Mouse (Mus musculus) hindbrain, embryonic 15.5 days (tissue): ENCODE results near the gene Dnaja3. TPM values are rescaled to one million over a fixed set of nuclear protein-coding genes. Genes with fewer than 3 reads are reported as not detected.

Experiments used
- ATAC-seq: fragments of 200-750 bp; cut with Nextera tagmentation; 2 replicates; pipeline ENCODE4 v1.8.0; 2017; ENCODE audit warnings: low read depth, moderate number of reproducible peaks, moderate TSS enrichment; ENCODE audit not compliant: low FRiP score
- H3K27ac ChIP-seq: fragments of 300-500 bp; sonication (generic); replicated peaks from 2 replicates; pipeline ENCODE4 v1.5.1; 2015; ENCODE audit warnings: mild to moderate bottlenecking, inconsistent platforms
- H3K27me3 ChIP-seq: fragments of 300-500 bp; sonication (generic); 2 replicates; pipeline ENCODE4 v1.6.1; 2015; ENCODE audit warnings: control low read depth, inconsistent platforms
- H3K36me3 ChIP-seq: fragments of 300-500 bp; sonication (generic); 2 replicates; pipeline ENCODE4 v1.6.1; 2015; ENCODE audit warnings: control low read depth, inconsistent platforms
- H3K4me1 ChIP-seq: fragments of 300-500 bp; sonication (generic); replicated peaks from 2 replicates; pipeline ENCODE4 v1.6.1; 2015; ENCODE audit warnings: control low read depth, inconsistent platforms
- H3K4me2 ChIP-seq: fragments of 300-500 bp; sonication (generic); 2 replicates; pipeline ENCODE4 v1.6.1; 2015; ENCODE audit warnings: moderate library complexity, mild to moderate bottlenecking, inconsistent platforms
- H3K4me3 ChIP-seq: fragments of 300-500 bp; sonication (generic); 2 replicates; pipeline ENCODE4 v1.5.1; 2015; ENCODE audit warnings: mild to moderate bottlenecking, inconsistent platforms
- H3K9ac ChIP-seq: fragments of 300-500 bp; sonication (generic); 2 replicates; pipeline ENCODE4 v1.6.1; 2015; ENCODE audit warnings: inconsistent platforms
- H3K9me3 ChIP-seq: fragments of 300-500 bp; sonication (generic); 2 replicates; pipeline ENCODE4 v1.6.1; 2016; ENCODE audit warnings: control low read depth, inconsistent platforms
- WGBS: fragments of 180-500 bp; shearing (Covaris S2); methylation state at CpG from one replicate; pipeline ENCODE4 v1.1.7; 2015; 5-methylcytosine and 5-hydroxymethylcytosine counted together
- polyA plus RNA-seq: library from polyadenylated mRNA; unstranded; fragments of >200 nt; fragmentation: Nextera tagmentation; extraction: Ambion mirVana; gene quantifications from 2 replicates; pipeline ENCODE4 v1.2.1, GENCODE M21; 2015

Dnaja3 gene
- polyA plus RNA-seq, 1 experiment from 2014 or later = 63.9 TPM

DNA sequence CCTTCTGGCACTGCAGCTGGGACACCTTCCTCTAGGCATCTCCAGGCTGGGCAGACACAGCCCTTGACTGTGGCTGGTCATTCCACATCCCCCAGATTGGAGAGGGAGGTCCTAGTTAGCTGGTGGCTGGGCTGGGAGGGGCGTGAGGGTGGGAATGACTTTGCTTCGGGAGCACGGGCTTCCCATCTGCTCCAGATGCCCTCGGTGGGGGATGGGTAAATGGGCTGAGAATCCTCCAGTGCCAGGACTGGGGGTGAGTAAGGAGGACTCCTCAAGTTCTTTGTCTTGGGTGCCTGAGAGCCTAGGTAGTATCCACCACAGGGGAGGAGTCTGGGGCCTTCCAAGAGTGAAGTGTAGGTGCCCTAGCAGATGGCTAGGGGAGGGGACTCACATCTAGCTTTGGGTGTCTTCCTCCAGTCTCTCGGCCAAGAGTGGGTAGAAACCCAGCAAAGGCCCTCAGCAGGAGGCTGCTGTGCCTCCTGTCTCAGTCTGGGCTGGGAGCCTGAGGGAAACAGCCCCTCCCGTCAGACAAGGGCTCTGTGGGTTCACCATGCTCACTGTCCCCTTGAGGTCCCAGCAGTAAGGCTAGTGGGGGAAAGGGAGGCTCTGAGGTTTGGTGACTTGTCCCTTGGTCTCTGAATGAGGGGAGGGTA, 40.8 kb upstream of the Dnaja3 start:
- peaks cover 68% of the 10 kb centered on the region for H3K4me1 ChIP-seq
- H3K27ac ChIP-seq = 0 out of 2 replicates have a peak overlapping the region, but pooled peaks have one; percentile 32
- 12% methylated on average over 6 of the region's 6 CpGs for WGBS
- H3K36me3 ChIP-seq = no peaks in the 10 kb centered on the region
- H3K4me2 ChIP-seq = peak overlapping the region; percentile 19; the same call in 1 of the 2 replicates
- no peaks in the 10 kb centered on the region for H3K27me3 ChIP-seq
- H3K9ac ChIP-seq = no peak overlapping the region
- H3K9me3 ChIP-seq = no peaks in the 10 kb centered on the region
- ATAC-seq = no peak
- no peak overlapping the region for H3K4me3 ChIP-seq

DNA sequence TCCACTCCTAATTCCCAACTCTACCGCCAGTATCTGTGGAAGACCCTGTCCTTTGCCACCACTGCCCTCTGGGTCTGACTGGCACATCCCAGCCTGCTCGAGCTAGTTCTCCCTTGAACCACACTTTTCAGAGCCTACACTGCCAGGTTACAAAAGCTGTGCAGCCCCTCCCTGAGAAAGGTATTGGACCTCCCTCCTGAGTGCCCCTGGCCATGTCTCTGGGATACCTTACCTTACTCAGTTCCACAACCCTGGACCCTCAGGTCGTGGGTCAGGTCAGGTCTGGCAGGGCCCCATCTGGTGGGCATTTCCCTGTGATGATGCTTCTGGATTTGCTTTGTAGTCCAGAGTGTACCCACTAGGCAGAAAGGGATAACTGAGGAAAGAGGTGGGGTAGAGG, 40.2 kb upstream of the Dnaja3 start:
- 83% methylated on average over 3 of the region's 3 CpGs for WGBS
- Histone ChIP-seq H3K27me3 (no peaks in the 10 kb centered on the region), H3K4me1 (peaks cover 73% of the 10 kb centered on the region), H3K27ac (0 out of 2 replicates have a peak overlapping the region, but pooled peaks have one; percentile 32), H3K9me3 (no peaks in the 10 kb centered on the region), H3K4me2 (no peak overlapping the region), H3K36me3 (no peaks in the 10 kb centered on the region), H3K9ac (no peak overlapping the region), H3K4me3 (no peak overlapping the region)
- no peak for ATAC-seq

DNA sequence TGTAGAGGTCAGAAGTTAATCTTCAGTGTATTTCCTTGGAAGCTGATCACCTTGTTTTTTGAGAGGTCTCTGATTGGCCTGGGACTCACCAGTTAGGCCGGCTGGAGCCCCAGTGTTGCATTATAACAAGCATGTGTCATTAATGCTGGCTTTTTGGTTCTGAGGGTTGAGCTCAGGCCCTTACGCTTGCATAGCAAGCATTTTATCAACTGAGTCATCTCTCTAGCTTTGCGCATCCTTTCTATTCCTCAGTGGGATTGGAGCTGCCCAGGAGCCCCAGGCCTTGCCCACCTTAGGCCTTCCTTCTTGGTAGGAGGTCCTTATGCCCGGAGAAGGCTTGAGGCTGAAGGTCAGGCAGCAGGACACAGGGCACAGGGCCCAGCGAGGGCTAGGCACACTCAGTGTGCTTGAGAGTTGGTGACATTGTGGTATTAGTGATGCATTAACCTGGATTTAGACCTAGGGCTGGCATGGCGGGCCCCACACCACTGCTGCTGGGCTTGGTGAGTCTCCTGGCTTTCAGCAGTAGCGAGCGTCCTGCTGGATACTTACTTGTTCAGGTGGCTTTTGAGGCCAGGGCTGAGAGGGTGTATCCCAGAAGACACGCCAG, 39.0 kb upstream of the Dnaja3 start:
- no peak overlapping the region for H3K9ac ChIP-seq
- no peak overlapping the region for H3K4me3 ChIP-seq
- 80% methylated on average over 9 of the region's 9 CpGs for WGBS
- no peaks in the 10 kb centered on the region for H3K9me3 ChIP-seq
- H3K4me1 ChIP-seq = peaks cover 75% of the 10 kb centered on the region
- no peaks in the 10 kb centered on the region for H3K36me3 ChIP-seq
- ATAC-seq = no peak
- H3K4me2 ChIP-seq = no peak overlapping the region
- H3K27ac ChIP-seq = no peak overlapping the region
- no peaks in the 10 kb centered on the region for H3K27me3 ChIP-seq

DNA sequence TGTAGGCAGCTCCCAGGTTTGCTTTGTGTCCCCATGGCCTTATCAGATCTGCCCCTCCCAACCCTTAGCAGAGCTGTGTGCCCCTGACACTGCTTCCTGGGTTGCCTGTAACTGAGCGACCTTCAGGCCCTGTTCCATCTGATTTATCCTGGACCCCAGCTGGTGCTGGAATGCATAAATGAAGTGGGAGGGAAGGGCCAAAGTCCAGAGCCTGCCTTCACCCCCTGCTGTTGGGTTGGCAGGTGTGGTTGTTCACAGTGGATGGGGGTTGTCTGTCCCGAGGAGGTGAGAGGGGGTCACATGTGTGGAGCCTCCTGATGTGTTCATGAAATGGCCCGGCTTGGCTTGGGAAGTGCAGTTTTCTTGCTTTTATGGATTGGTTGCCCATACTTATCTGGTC, 37.6 kb upstream of the Dnaja3 start:
- Histone ChIP-seq H3K4me3 (no peak overlapping the region), H3K27ac (peak overlapping the region; percentile 38; the same call in 1 of the 2 replicates), H3K36me3 (no peaks in the 10 kb centered on the region), H3K4me1 (peaks cover 75% of the 10 kb centered on the region), H3K27me3 (no peaks in the 10 kb centered on the region), H3K4me2 (no peak overlapping the region), H3K9me3 (no peaks in the 10 kb centered on the region), H3K9ac (no peak overlapping the region)
- WGBS = 12% methylated on average over 3 of the region's 3 CpGs
- no peak for ATAC-seq

DNA sequence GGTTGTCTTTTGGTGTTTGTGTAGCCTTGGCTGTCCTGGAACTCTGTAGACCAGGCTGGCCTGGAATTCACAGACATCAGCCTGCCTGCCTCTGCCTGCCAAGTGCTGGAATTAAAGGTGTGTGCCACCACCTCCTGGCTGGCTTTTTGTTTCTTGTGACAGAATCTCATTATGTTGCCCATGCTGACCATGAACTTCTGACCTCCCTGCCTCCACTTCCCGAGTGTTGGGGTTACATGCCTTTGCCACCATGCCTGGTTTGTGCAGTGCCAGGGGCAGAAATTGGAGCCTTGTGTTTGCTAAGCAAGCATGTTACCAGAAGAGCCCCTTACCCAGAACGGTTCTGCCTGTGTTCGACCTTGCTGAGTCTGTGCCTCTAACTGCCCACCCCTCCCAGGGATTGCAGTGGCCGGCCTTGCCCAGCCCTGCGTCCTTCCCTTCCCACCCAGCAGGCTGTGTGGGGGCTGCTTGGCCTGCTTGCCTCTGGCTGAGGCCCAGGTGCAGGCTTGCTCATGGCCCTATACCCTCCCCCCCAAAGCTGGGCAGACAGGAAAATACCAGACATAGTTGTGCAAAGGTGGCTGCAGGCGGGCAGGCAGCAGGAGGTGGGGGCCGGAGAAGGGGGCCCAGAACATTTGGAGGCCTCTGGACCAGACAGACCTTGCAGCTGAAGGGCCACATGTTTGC, 36.9 kb upstream of the Dnaja3 start:
- H3K4me2 ChIP-seq = no peak overlapping the region
- no peaks in the 10 kb centered on the region for H3K9me3 ChIP-seq
- WGBS = 30% methylated on average over 7 of the region's 7 CpGs
- no peak for ATAC-seq
- H3K9ac ChIP-seq = no peak overlapping the region
- H3K36me3 ChIP-seq = no peaks in the 10 kb centered on the region
- peak overlapping the region; percentile 38; the same call in 1 of the 2 replicates for H3K27ac ChIP-seq
- H3K4me3 ChIP-seq = no peak overlapping the region
- no peaks in the 10 kb centered on the region for H3K27me3 ChIP-seq
- peaks cover 73% of the 10 kb centered on the region for H3K4me1 ChIP-seq

DNA sequence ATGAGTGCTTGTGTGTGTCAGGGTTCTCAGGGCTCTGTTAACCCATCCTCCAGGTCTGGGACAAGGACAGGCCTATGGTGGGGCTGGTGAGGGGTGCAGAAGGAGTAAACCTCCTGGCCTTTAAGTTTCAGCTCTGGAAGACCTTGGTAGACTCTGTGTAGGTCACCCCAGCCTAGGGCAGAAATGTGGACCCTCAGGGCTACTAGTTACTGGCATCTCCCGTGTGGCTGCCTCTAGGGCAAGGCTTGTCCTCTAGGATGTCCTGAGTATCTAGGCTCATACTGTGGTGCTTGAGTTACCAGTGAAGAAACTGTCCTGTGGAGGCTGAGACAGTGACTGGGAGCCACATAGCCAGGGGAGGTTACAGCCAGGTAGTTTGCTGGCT, 36.3 kb upstream of the Dnaja3 start:
- Histone ChIP-seq H3K36me3 (no peaks in the 10 kb centered on the region), H3K4me1 (peaks cover 68% of the 10 kb centered on the region), H3K27ac (no peak overlapping the region), H3K9ac (no peak overlapping the region), H3K9me3 (no peaks in the 10 kb centered on the region), H3K4me3 (no peak overlapping the region), H3K27me3 (no peaks in the 10 kb centered on the region), H3K4me2 (no peak overlapping the region)
- WGBS = 56% methylated on average over 1 of the region's 1 CpGs
- ATAC-seq = no peak

DNA sequence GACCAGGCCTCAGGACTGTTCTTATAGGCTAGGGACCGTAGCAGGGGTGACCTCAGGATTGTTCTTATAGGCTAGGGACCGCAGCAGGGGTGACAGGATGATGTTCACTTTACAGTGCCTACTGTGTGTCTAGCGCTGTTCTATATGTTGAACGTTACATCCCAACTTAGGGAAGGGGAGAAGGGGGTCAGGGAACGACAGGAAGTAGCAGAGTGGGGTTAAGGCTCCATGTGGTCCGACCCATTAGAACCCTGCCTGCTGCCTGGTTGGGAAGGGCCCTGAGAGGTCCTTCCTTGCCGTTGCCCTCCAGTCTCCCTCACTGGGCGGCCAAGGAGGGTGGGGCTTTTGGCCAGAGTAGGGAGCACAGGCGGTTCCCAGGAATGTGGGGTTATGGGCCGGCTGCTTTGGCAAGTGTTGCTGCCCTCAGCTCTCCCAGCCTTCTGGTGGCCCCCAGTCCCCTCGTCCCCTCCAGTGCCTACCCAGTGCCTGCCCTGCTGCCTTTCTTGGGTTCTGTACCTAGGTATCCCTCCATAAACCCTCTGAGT, 35.4 kb upstream of the Dnaja3 start:
- H3K4me3 ChIP-seq = no peak overlapping the region
- H3K4me2 ChIP-seq = no peak overlapping the region
- H3K9ac ChIP-seq = no peak overlapping the region
- ATAC-seq = no peak
- H3K4me1 ChIP-seq = peaks cover 59% of the 10 kb centered on the region
- H3K27me3 ChIP-seq = no peaks in the 10 kb centered on the region
- H3K9me3 ChIP-seq = no peaks in the 10 kb centered on the region
- no peak overlapping the region for H3K27ac ChIP-seq
- 75% methylated on average over 11 of the region's 11 CpGs for WGBS
- H3K36me3 ChIP-seq = 0 out of 2 replicates have a peak, but pooled peaks cover 4% of the 10 kb centered on the region

DNA sequence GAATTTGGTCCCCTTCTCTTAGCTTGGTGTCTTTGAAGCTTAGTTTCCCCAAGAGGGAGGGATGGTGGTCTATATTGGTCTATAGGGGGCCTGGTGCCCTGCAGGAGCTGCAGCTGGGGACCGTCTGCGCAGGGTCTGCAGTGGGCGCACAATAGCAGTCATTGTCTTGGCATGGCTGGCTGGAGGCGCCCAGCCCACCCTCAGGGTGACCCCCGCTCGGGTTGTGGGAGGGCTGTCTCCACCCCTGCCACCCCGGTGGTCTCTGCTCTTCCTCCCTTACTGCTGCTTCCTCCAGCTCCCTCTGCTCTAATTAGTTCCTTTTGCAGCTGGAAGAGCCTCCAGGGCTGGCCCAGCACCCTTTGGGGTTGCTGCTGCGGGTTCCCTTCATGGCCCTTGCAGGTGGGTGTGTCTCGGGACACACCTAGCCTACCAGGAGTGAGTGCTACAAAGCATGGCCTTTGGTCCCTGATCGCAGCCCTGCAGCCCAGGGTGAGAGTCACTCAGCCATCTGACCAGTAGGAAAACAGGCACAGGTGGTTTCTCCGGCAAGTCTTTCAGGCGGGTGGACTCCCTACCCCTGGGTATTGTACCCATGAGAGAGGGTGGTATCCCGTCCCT, 34.2 kb upstream of the Dnaja3 start:
- no peak overlapping the region for H3K4me3 ChIP-seq
- H3K9ac ChIP-seq = no peak overlapping the region
- peaks cover 55% of the 10 kb centered on the region for H3K4me1 ChIP-seq
- no peak overlapping the region for H3K4me2 ChIP-seq
- H3K27ac ChIP-seq = no peak overlapping the region
- H3K27me3 ChIP-seq = no peaks in the 10 kb centered on the region
- H3K9me3 ChIP-seq = no peaks in the 10 kb centered on the region
- H3K36me3 ChIP-seq = peaks cover 8% of the 10 kb centered on the region; the same call in 1 of the 2 replicates
- 54% methylated on average over 13 of the region's 13 CpGs for WGBS
- no peak for ATAC-seq

DNA sequence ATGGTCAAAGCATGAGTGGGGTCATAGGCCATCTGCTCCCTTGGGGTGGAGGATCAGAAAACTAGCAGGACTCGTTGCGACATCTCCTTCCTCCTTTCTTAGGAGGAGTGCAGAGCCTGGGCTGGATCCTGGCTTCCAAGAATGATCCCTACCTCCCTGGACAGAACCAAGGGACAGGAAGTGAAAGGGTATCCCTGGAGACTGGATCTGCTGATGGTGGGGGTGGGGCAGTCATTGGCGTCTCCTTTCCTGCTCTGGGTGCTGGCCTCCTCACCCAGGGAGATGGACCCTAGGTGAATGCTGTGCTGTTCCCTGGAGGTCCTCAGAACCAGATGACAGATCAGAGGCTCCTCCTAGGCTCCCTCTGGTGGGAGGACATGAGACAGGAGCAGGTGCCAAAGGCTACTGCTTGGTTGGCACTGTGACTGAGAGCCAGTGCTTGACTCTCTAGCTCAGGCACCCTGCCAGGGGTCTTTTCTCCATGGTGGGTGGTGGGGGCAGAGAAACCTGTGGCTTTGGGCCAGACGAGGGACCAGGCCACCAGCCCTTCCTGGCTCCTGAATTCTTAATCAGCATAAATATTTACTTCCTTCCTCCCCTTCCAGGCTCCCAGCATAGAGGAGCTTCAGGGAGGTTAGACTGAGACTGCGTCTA, 33.2 kb upstream of the Dnaja3 start:
- H3K9me3 ChIP-seq = no peaks in the 10 kb centered on the region
- peaks cover 51% of the 10 kb centered on the region for H3K4me1 ChIP-seq
- H3K27ac ChIP-seq = peak overlapping the region; percentile 18; the same call in 1 of the 2 replicates
- WGBS = 34% methylated on average over 5 of the region's 5 CpGs
- peak; percentile 15; the same call in 1 of the 2 replicates for ATAC-seq
- H3K27me3 ChIP-seq = no peaks in the 10 kb centered on the region
- H3K4me3 ChIP-seq = no peak overlapping the region
- peaks cover 12% of the 10 kb centered on the region for H3K36me3 ChIP-seq
- H3K9ac ChIP-seq = no peak overlapping the region
- no peak overlapping the region for H3K4me2 ChIP-seq

DNA sequence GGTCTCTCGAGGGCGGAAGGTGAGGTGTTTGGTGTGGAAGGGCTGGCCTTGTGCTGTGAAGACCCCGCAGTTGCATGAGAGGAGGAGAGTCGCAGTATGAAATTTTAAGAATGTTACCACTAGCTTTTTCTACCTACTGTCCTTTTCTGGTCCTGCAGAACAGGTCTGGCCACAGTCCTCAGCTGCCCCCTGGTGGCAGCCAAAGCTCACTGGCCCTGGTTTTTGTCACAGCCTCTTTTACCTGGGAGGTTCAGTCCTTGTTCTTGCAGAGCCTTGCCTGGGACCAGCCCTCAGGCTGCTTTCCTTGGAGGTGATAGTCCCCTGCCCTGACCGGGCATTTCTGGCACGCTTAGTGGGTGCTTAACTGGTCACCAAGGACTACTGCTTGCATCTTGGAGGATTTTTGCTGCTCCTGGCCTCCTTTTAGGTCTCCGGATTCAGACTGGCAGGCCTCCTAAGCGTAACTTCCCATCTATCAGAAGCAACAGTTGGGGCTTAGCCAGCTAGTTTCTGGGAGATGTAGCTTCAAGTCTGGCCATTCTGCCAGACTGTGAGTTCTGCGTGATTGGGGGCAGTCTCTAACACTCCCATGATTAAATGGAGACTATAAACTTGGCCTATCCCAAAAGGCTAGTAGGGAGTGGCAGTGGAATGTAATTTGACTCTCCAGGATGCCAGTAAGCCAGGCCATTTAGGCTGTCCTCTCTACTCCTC, 31.8 kb upstream of the Dnaja3 start:
- Histone ChIP-seq H3K36me3 (peaks cover 19% of the 10 kb centered on the region), H3K9me3 (no peaks in the 10 kb centered on the region), H3K4me3 (no peak overlapping the region), H3K4me2 (no peak overlapping the region), H3K27ac (peak overlapping the region; percentile 39; the same call in 1 of the 2 replicates), H3K4me1 (peaks cover 39% of the 10 kb centered on the region), H3K27me3 (no peaks in the 10 kb centered on the region), H3K9ac (no peak overlapping the region)
- WGBS = 54% methylated on average over 9 of the region's 9 CpGs
- peak; percentile 49; the same call in 1 of the 2 replicates for ATAC-seq

DNA sequence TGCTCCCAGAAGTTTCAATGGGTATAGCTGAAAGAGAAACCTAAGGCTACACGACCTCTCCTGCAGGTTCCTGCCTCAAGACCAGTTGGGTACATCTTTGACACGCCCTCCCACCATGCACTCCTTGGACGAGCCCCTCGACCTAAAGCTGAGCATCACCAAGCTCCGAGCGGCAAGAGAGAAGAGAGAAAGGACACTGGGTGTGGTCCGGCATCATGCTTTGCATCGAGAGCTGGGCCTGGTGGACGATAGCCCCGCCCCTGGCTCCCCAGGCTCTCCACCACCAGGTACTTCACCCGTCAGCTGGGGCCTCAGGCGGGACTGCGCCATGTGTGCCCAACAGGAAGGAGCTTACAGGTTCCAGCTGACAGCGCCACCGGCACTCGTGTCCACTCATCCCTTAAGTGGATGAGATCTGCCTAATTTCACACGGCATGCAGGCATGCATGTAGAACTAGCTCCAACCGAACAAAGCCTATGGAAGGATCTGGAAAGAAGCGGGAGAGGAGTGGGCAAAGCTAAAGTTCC, 31.2 kb upstream of the Dnaja3 start:
- Histone ChIP-seq H3K9me3 (no peaks in the 10 kb centered on the region), H3K27ac (no peak overlapping the region), H3K4me3 (no peak overlapping the region), H3K4me2 (no peak overlapping the region), H3K36me3 (peaks cover 25% of the 10 kb centered on the region), H3K4me1 (peaks cover 35% of the 10 kb centered on the region), H3K27me3 (no peaks in the 10 kb centered on the region), H3K9ac (no peak overlapping the region)
- ATAC-seq = 0 out of 2 replicates have a peak, but pooled peaks have one; percentile 14
- 88% methylated on average over 18 of the region's 19 CpGs for WGBS
